In the genomic region with DNA sequence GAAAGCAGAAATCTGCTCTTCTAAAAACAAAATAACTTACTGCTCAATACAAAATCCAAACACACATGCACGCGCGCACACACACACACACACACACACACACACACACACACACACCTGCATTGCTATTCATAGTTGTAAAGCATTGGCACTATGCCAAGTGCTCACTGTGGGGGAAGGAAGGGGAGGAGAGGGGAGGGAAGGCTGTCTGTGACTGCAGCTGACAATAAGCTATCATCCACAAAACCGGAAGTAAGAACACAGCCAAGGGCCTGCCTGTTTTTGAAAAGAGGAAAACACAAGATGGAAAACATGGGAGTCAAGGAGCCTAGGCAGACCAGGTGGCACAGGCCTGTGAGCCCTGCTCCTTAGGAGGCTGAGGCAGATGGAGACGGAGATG, we compare ENCODE assay signal across 8 mouse cellular contexts. TPM values are rescaled to one million over a fixed set of nuclear protein-coding genes. Genes with fewer than 3 reads are reported as not detected.
A peak's percentile ranks its signal among the peaks of the same experiment; 100 is the strongest.
DNase-seq lines count a peak whose midpoint lies in the region; ATAC-seq lines count a peak whose summit lies in the region.

No protein-coding gene starts in this region.

- no peak overlapping the region for H3K4me2 ChIP-seq in forebrain, embryonic 12.5 days
- no peak overlapping the region for H3K4me2 ChIP-seq in hindbrain, embryonic 11.5 days (replicated peaks; ENCODE audit: low read depth, low read length)

- H3K4me1 ChIP-seq in forebrain, embryonic 12.5 days = peaks cover 39% of the 10 kb centered on the region
- H3K4me1 ChIP-seq in hindbrain, embryonic 11.5 days (replicated peaks; ENCODE audit: control insufficient read depth, insufficient read depth, low read length) = peaks cover 4% of the 10 kb centered on the region; the same call in 1 of the 2 replicates

- 53% methylated on average over 5 of the region's 5 CpGs for WGBS in forebrain, embryonic 12.5 days
- WGBS in hindbrain, embryonic 11.5 days = 82% methylated on average over 5 of the region's 5 CpGs

- H3K9ac ChIP-seq in forebrain, embryonic 12.5 days = no peak overlapping the region
- H3K9ac ChIP-seq in hindbrain, embryonic 11.5 days (ENCODE audit: low read depth, low read length) = no peak overlapping the region

- no peaks in the 10 kb centered on the region for H3K9me3 ChIP-seq in forebrain, embryonic 12.5 days
- no peaks in the 10 kb centered on the region for H3K9me3 ChIP-seq in hindbrain, embryonic 11.5 days (ENCODE audit: control insufficient read depth, low read length)

- peak; percentile 27 for DNase-seq in ovary, postnatal 14 days (ENCODE audit: low spot score)
- DNase-seq in ovary, adult 18-20 months (ENCODE audit: low spot score) = no peak
- DNase-seq in hindbrain, embryonic 11.5 days (ENCODE audit: low spot score) = no peak
- DNase-seq in lung, adult 18-20 months = peak; percentile 30 to 58
- DNase-seq in skeletal muscle tissue, adult 2 months (ENCODE audit: low read depth, low spot score) = peak; percentile 67
- DNase-seq in c-Kit-positive CD71-positive TER-119-positive erythroid progenitor cells, embryonic 14.5 days (ENCODE audit: low spot score) = no peak

- no peaks in the 10 kb centered on the region for H3K27me3 ChIP-seq in forebrain, embryonic 12.5 days
- H3K27me3 ChIP-seq in hindbrain, embryonic 11.5 days (ENCODE audit: control insufficient read depth, insufficient read depth, low read length) = no peaks in the 10 kb centered on the region

- H3K4me3 ChIP-seq in forebrain, embryonic 12.5 days (replicated peaks) = no peak overlapping the region
- no peak overlapping the region for H3K4me3 ChIP-seq in hindbrain, embryonic 11.5 days (ENCODE audit: low read depth, low read length)

- peak overlapping the region; percentile 95 for H3K27ac ChIP-seq in forebrain, embryonic 12.5 days
- H3K27ac ChIP-seq in hindbrain, embryonic 11.5 days (ENCODE audit: low read depth, low read length) = peak overlapping the region; percentile 55; the same call in 1 of the 2 replicates

- no peak for ATAC-seq in forebrain, embryonic 12.5 days (ENCODE audit: low FRiP score)
- no peak for ATAC-seq in hindbrain, embryonic 11.5 days (ENCODE audit: low FRiP score)
- no peak for ATAC-seq in erythroblast, adult 5-6 weeks (replicated peaks; ENCODE audit: low FRiP score, poor library complexity, severe bottlenecking)

- no peaks in the 10 kb centered on the region for H3K36me3 ChIP-seq in forebrain, embryonic 12.5 days (replicated peaks)
- no peaks in the 10 kb centered on the region for H3K36me3 ChIP-seq in hindbrain, embryonic 11.5 days (ENCODE audit: control insufficient read depth, insufficient read depth, low read length)

RNA-seq across cellular contexts. Expression of gene Kifc3, which starts 42.6 kb away (rescaled TPM):
- 7.8 and 8.3 TPM in 2 replicates for polyA plus RNA-seq in forebrain, embryonic 12.5 days (2016; fragmentation: Nextera tagmentation; extraction: Ambion mirVana)
- polyA plus RNA-seq in hindbrain, embryonic 11.5 days (2014; fragmentation: Nextera tagmentation; extraction: Ambion mirVana) = 5.2 and 5.7 TPM in 2 replicates
- total RNA-seq in erythroblast, adult 5-6 weeks (2015; ENCODE audit: low replicate concordance) = 0.96 and 1.0 TPM in 2 replicates
- total RNA-seq in erythroblast, adult 5-6 weeks (2017; ENCODE audit: low replicate concordance) = 0.51 and 1.1 TPM in 2 replicates

Comparison
In these comparisons a context has a peak if more than half of its experiments do, and no peak if none do; other contexts are left out.
1. DNase-seq: peak in ovary, postnatal 14 days (single experiment), lung, adult 18-20 months (2 of 2) and skeletal muscle tissue, adult 2 months (single experiment); none in ovary, adult 18-20 months (single experiment), hindbrain, embryonic 11.5 days (single experiment) and c-Kit-positive CD71-positive TER-119-positive erythroid progenitor cells, embryonic 14.5 days (single experiment).